Mouse (Mus musculus): ENCODE measurements around the gene Olfr586. TPM values are rescaled to one million over a fixed set of nuclear protein-coding genes. Genes with fewer than 3 reads are reported as not detected.

Gene Olfr586
- not detected in 2 replicates for polyA plus RNA-seq (2016; fragmentation: Nextera tagmentation; extraction: Ambion mirVana)

DNA sequence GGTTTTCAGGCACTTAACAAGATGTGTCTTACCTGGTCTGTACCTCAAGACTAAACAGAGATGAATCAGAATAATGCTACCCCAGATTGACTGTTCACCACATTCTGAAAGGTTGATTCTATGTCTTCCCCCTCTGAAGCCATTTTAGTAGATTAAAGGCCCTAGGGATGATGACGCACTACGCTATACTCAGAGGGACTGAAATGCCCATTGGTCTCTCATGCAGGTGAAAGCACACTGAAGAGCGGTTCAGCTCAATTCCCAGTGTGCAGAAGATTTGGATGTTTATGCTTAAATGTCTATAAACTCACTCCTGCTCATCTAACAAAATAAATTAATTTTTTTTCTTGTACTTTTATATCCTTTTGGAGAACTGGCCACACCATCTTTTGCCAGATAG, at the start of gene Olfr586:
TSS of gene Olfr586 (minus strand) at position 101 of the 400 bp plus-strand sequence.
- WGBS, result 94% methylated on average over 3 of the region's 3 CpGs
- H3K9me3 ChIP-seq, result no peaks in the 10 kb centered on the region
- DNase-seq (ENCODE audit: low spot score), result no peak
- H3K27ac ChIP-seq, result no peak within 1 kb of the TSS
- no peaks in the 10 kb centered on the region for H3K4me1 ChIP-seq (replicated peaks)
- no peaks in the 10 kb centered on the region for H3K27me3 ChIP-seq (ENCODE audit: insufficient read depth, poor library complexity, severe bottlenecking)
- no peaks in the 10 kb centered on the region for H3K36me3 ChIP-seq
- H3K4me3 ChIP-seq, result no peak within 1 kb of the TSS

DNA sequence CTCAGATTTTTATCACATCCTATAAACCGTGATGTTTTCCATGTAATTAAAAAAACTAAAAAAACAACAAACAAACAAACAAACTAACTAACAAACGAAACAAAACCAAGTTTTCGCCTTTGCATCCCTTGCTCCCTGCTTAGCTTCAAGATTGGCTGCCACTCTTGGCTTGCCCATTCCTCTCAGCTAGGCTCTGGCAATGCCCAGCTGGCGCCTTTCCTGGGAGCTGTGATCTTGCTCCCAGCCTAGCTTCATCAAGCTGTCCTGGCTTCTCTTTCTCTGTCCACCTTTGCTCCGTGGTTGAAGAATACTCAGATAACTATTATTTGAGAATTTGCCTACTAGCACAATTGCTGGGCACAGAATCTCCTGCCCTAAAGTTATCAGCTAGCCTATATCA, 44.3 kb upstream of the Olfr586 start:
- no peaks in the 10 kb centered on the region for H3K36me3 ChIP-seq
- DNase-seq (ENCODE audit: low spot score), result no peak
- no peak overlapping the region for H3K27ac ChIP-seq
- H3K27me3 ChIP-seq (ENCODE audit: insufficient read depth, poor library complexity, severe bottlenecking), result no peaks in the 10 kb centered on the region
- H3K4me3 ChIP-seq, result no peak overlapping the region
- no peaks in the 10 kb centered on the region for H3K4me1 ChIP-seq (replicated peaks)
- 80% methylated on average over 5 of the region's 5 CpGs for WGBS
- H3K9me3 ChIP-seq, result no peaks in the 10 kb centered on the region

GRCm38 (mm10) chr7:103156256-103156655, 30.8 kb upstream of the Olfr586 start, which contains the start of gene Olfr589:
Gene Olfr589, minus strand, starts transcription at chr7:103156356.
- DNase-seq (ENCODE audit: low spot score), result no peak
- no peak within 1 kb of the TSS for H3K27ac ChIP-seq
- no peak within 1 kb of the TSS for H3K4me3 ChIP-seq
- H3K4me1 ChIP-seq (replicated peaks), result no peaks in the 10 kb centered on the region
- no peaks in the 10 kb centered on the region for H3K9me3 ChIP-seq
- 72% methylated on average over 2 of the region's 2 CpGs for WGBS
- H3K36me3 ChIP-seq, result no peaks in the 10 kb centered on the region
- no peaks in the 10 kb centered on the region for H3K27me3 ChIP-seq (ENCODE audit: insufficient read depth, poor library complexity, severe bottlenecking)

DNA sequence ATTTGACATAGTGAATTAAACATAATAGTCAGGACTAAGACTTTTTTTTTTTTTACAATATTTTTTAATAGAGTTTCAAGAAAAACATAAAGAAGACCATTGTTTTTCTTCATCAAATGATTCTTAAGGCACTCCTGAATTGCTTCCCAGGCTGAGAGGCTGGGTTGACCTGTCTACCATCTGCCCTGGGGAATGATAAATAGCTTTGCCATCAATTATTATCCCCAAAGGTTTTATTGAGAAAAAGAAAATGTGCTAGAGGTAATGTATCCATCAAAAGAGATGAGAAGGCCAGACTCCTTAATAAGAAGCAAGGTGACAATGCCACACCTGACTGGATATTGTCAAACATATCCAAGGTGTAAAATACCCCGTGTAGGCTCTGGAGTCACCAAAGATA, 15.1 kb upstream of the Olfr586 start, which contains the start of gene Olfr588-ps1:
TSS of gene Olfr588-ps1 (plus strand) at position 301 of the 400 bp plus-strand sequence.
- Histone ChIP-seq H3K4me1 (replicated peaks) (no peaks in the 10 kb centered on the region), H3K36me3 (no peaks in the 10 kb centered on the region), H3K27ac (no peak within 1 kb of the TSS), H3K27me3 (ENCODE audit: insufficient read depth, poor library complexity, severe bottlenecking) (no peaks in the 10 kb centered on the region), H3K9me3 (no peaks in the 10 kb centered on the region), H3K4me3 (no peak within 1 kb of the TSS)
- DNase-seq (ENCODE audit: low spot score), result no peak
- 87% methylated on average over 1 of the region's 1 CpGs for whole genome bisulfite sequencing

GRCm38 (mm10) chr7:103119406-103119805, 6.0 kb downstream of the Olfr586 start:
- no peak for DNase-seq (ENCODE audit: low spot score)
- Histone ChIP-seq H3K36me3 (no peaks in the 10 kb centered on the region), H3K27ac (no peak overlapping the region), H3K4me1 (replicated peaks) (no peaks in the 10 kb centered on the region), H3K9me3 (no peaks in the 10 kb centered on the region), H3K27me3 (ENCODE audit: insufficient read depth, poor library complexity, severe bottlenecking) (no peaks in the 10 kb centered on the region), H3K4me3 (no peak overlapping the region)
- WGBS, result 47% methylated on average over 3 of the region's 3 CpGs

GRCm38 (mm10) chr7:103097420-103097819, 28.0 kb downstream of the Olfr586 start, which contains the start of gene Olfr585:
Gene Olfr585, plus strand, starts transcription at chr7:103097720.
- 83% methylated on average over 1 of the region's 1 CpGs for WGBS
- Histone ChIP-seq H3K9me3 (no peaks in the 10 kb centered on the region), H3K36me3 (no peaks in the 10 kb centered on the region), H3K27ac (no peak within 1 kb of the TSS), H3K4me3 (no peak within 1 kb of the TSS), H3K27me3 (ENCODE audit: insufficient read depth, poor library complexity, severe bottlenecking) (no peaks in the 10 kb centered on the region), H3K4me1 (replicated peaks) (no peaks in the 10 kb centered on the region)
- no peak for DNase-seq (ENCODE audit: low spot score)

GRCm38 (mm10) chr7:103081585-103081984, 43.9 kb downstream of the Olfr586 start, which contains the start of gene Olfr584:
Gene Olfr584, plus strand, starts transcription at chr7:103081885.
- H3K27ac ChIP-seq, result no peak within 1 kb of the TSS
- H3K4me1 ChIP-seq (replicated peaks), result no peaks in the 10 kb centered on the region
- no peaks in the 10 kb centered on the region for H3K36me3 ChIP-seq
- no peak for DNase-seq (ENCODE audit: low spot score)
- peaks cover 15% of the 10 kb centered on the region for H3K9me3 ChIP-seq
- no peak within 1 kb of the TSS for H3K4me3 ChIP-seq
- WGBS, result 79% methylated on average over 1 of the region's 1 CpGs
- H3K27me3 ChIP-seq (ENCODE audit: insufficient read depth, poor library complexity, severe bottlenecking), result no peaks in the 10 kb centered on the region

Other genes starting within 250 kb of the Olfr586 start
- not detected in 2 replicates for gene Olfr568, start 248.5 kb downstream of the Olfr586 start, polyA plus RNA-seq (2016; fragmentation: Nextera tagmentation; extraction: Ambion mirVana)
- gene Olfr569, start 234.8 kb downstream of the Olfr586 start, polyA plus RNA-seq (2016; fragmentation: Nextera tagmentation; extraction: Ambion mirVana), result not detected in 2 replicates
- not detected in 2 replicates for gene Olfr570, start 231.1 kb downstream of the Olfr586 start, polyA plus RNA-seq (2016; fragmentation: Nextera tagmentation; extraction: Ambion mirVana)
- gene Olfr571, start 208.1 kb downstream of the Olfr586 start, polyA plus RNA-seq (2016; fragmentation: Nextera tagmentation; extraction: Ambion mirVana), result 0.03 TPM in 1 of 2 replicates, not detected in the other
- not detected in 2 replicates for gene Olfr572, start 201.2 kb downstream of the Olfr586 start, polyA plus RNA-seq (2016; fragmentation: Nextera tagmentation; extraction: Ambion mirVana)
- not detected in 2 replicates for gene Olfr573-ps1, start 183.1 kb downstream of the Olfr586 start, polyA plus RNA-seq (2016; fragmentation: Nextera tagmentation; extraction: Ambion mirVana)
- not detected in 2 replicates for gene Olfr574, start 177.2 kb downstream of the Olfr586 start, polyA plus RNA-seq (2016; fragmentation: Nextera tagmentation; extraction: Ambion mirVana)
- not detected in 2 replicates for gene Olfr575, start 166.9 kb downstream of the Olfr586 start, polyA plus RNA-seq (2016; fragmentation: Nextera tagmentation; extraction: Ambion mirVana)
- gene Olfr576, start 163.0 kb downstream of the Olfr586 start, polyA plus RNA-seq (2016; fragmentation: Nextera tagmentation; extraction: Ambion mirVana), result not detected in 2 replicates
- gene Olfr577, start 149.7 kb downstream of the Olfr586 start, polyA plus RNA-seq (2016; fragmentation: Nextera tagmentation; extraction: Ambion mirVana), result not detected in 2 replicates
- gene Olfr578, start 136.3 kb downstream of the Olfr586 start, polyA plus RNA-seq (2016; fragmentation: Nextera tagmentation; extraction: Ambion mirVana), result not detected in 2 replicates
- not detected in 2 replicates for gene Olfr582, start 87.6 kb downstream of the Olfr586 start, polyA plus RNA-seq (2016; fragmentation: Nextera tagmentation; extraction: Ambion mirVana)
- gene Olfr583, start 74.3 kb downstream of the Olfr586 start, polyA plus RNA-seq (2016; fragmentation: Nextera tagmentation; extraction: Ambion mirVana), result not detected in 2 replicates
- not detected in 2 replicates for gene Olfr584, start 43.8 kb downstream of the Olfr586 start, polyA plus RNA-seq (2016; fragmentation: Nextera tagmentation; extraction: Ambion mirVana)
- gene Olfr585, start 27.9 kb downstream of the Olfr586 start, polyA plus RNA-seq (2016; fragmentation: Nextera tagmentation; extraction: Ambion mirVana), result not detected in 2 replicates
- gene Olfr588-ps1, start 15.2 kb upstream of the Olfr586 start, polyA plus RNA-seq (2016; fragmentation: Nextera tagmentation; extraction: Ambion mirVana), result not detected in 2 replicates
- gene Olfr589, start 30.7 kb upstream of the Olfr586 start, polyA plus RNA-seq (2016; fragmentation: Nextera tagmentation; extraction: Ambion mirVana), result not detected in 2 replicates
- not detected in 2 replicates for gene Olfr591, start 52.7 kb upstream of the Olfr586 start, polyA plus RNA-seq (2016; fragmentation: Nextera tagmentation; extraction: Ambion mirVana)
- gene Olfr592, start 59.2 kb upstream of the Olfr586 start, polyA plus RNA-seq (2016; fragmentation: Nextera tagmentation; extraction: Ambion mirVana), result not detected in 2 replicates
- gene Olfr593, start 86.2 kb upstream of the Olfr586 start, polyA plus RNA-seq (2016; fragmentation: Nextera tagmentation; extraction: Ambion mirVana), result not detected in 2 replicates
- not detected in 2 replicates for gene Olfr594, start 91.4 kb upstream of the Olfr586 start, polyA plus RNA-seq (2016; fragmentation: Nextera tagmentation; extraction: Ambion mirVana)
- gene Usp17ld, start 126.9 kb upstream of the Olfr586 start, polyA plus RNA-seq (2016; fragmentation: Nextera tagmentation; extraction: Ambion mirVana), result not detected in 2 replicates
- not detected in 2 replicates for gene Olfr596, start 180.0 kb upstream of the Olfr586 start, polyA plus RNA-seq (2016; fragmentation: Nextera tagmentation; extraction: Ambion mirVana)
- not detected in 2 replicates for gene Olfr597, start 190.7 kb upstream of the Olfr586 start, polyA plus RNA-seq (2016; fragmentation: Nextera tagmentation; extraction: Ambion mirVana)
- not detected in 2 replicates for gene Olfr598, start 197.9 kb upstream of the Olfr586 start, polyA plus RNA-seq (2016; fragmentation: Nextera tagmentation; extraction: Ambion mirVana)
- not detected in 2 replicates for gene Olfr599, start 210.3 kb upstream of the Olfr586 start, polyA plus RNA-seq (2016; fragmentation: Nextera tagmentation; extraction: Ambion mirVana)
- not detected in 2 replicates for gene Olfr600, start 224.0 kb upstream of the Olfr586 start, polyA plus RNA-seq (2016; fragmentation: Nextera tagmentation; extraction: Ambion mirVana)
- gene Olfr601, start 237.0 kb upstream of the Olfr586 start, polyA plus RNA-seq (2016; fragmentation: Nextera tagmentation; extraction: Ambion mirVana), result not detected in 2 replicates

Measured in hindbrain, embryonic 10.5 days (tissue).